Mouse (Mus musculus): Measurements from ENCODE around the gene Ksr1. TPM values are rescaled to one million over a fixed set of nuclear protein-coding genes. Genes with fewer than 3 reads are reported as not detected.

The Ksr1 gene
- polyA plus RNA-seq, 1 experiment from 2014 or later, result 3.3 TPM

DNA sequence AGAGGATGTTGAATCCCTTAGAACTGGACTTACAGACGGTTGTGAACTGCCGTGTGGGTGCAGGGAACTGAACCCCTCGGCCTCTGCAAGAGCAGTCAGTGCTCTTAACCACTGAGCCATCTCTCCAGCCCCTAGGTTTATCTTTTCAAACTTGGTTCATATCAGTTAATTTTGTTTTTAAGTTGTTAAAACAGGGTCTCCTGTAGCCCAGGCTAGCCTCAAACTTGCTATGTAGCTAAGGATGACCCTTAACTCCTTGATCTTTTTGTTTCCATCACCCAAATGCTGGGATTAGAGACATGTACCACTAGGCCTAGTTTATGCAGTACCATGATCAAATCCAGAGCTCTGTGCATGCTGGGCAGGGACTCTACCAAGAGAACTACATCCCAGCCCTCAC lies 174.5 kb downstream of the Ksr1 start:
- H3K4me3 ChIP-seq (ENCODE audit: low read length), result no peak overlapping the region
- no peak overlapping the region for H3K27ac ChIP-seq (ENCODE audit: low read length)
- ATAC-seq (replicated peaks; ENCODE audit: extremely low read depth, insufficient read depth, low FRiP score), result no peak
- H3K9me3 ChIP-seq (replicated peaks; ENCODE audit: control insufficient read depth, low read length), result no peaks in the 10 kb centered on the region
- no peak overlapping the region for H3K4me2 ChIP-seq (ENCODE audit: low read depth, low read length)
- WGBS, result 98% methylated on average over 3 of the region's 3 CpGs
- H3K27me3 ChIP-seq (ENCODE audit: control insufficient read depth, insufficient read depth, low read length), result no peaks in the 10 kb centered on the region
- no peaks in the 10 kb centered on the region for H3K4me1 ChIP-seq (ENCODE audit: control insufficient read depth, insufficient read depth, low read length)
- no peak overlapping the region for H3K9ac ChIP-seq (ENCODE audit: low read length)
- H3K36me3 ChIP-seq (ENCODE audit: control insufficient read depth, insufficient read depth), result no peaks in the 10 kb centered on the region; the same call in 1 of the 2 replicates

GRCm38 (mm10) chr11:78971096-78971495 lies 175.1 kb downstream of the Ksr1 start:
- Histone ChIP-seq H3K4me2 (ENCODE audit: low read depth, low read length) (no peak overlapping the region), H3K4me1 (ENCODE audit: control insufficient read depth, insufficient read depth, low read length) (no peaks in the 10 kb centered on the region), H3K4me3 (ENCODE audit: low read length) (no peak overlapping the region), H3K27me3 (ENCODE audit: control insufficient read depth, insufficient read depth, low read length) (no peaks in the 10 kb centered on the region), H3K9ac (ENCODE audit: low read length) (no peak overlapping the region), H3K27ac (ENCODE audit: low read length) (no peak overlapping the region), H3K9me3 (replicated peaks; ENCODE audit: control insufficient read depth, low read length) (no peaks in the 10 kb centered on the region), H3K36me3 (ENCODE audit: control insufficient read depth, insufficient read depth) (no peaks in the 10 kb centered on the region; the same call in 1 of the 2 replicates)
- ATAC-seq (replicated peaks; ENCODE audit: extremely low read depth, insufficient read depth, low FRiP score), result no peak
- WGBS, result 83% methylated on average over 8 of the region's 8 CpGs

DNA sequence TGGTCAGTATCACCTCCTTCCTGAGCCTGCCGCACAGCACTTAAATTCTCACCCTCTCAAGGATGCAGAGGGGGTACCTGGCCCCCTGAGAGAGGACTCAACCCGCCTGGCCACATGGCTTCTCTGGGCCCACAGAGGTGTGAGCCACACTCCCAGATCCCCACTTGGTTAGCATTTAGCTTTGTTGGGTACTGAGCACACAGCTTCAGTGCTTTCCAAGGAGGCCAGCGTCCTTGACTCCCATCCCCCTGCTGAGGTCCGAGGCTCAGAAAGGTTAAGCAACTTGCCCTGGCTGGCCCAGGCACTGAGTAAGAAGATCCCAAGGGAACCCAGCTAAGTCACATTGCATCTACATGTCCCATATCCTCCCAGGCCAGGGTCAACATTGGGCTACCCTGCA lies 178.1 kb downstream of the Ksr1 start:
- ATAC-seq (replicated peaks; ENCODE audit: extremely low read depth, insufficient read depth, low FRiP score), result no peak
- Histone ChIP-seq H3K4me2 (ENCODE audit: low read depth, low read length) (no peak overlapping the region), H3K27ac (ENCODE audit: low read length) (no peak overlapping the region), H3K4me3 (ENCODE audit: low read length) (no peak overlapping the region), H3K9ac (ENCODE audit: low read length) (no peak overlapping the region), H3K36me3 (ENCODE audit: control insufficient read depth, insufficient read depth) (no peaks in the 10 kb centered on the region), H3K27me3 (ENCODE audit: control insufficient read depth, insufficient read depth, low read length) (no peaks in the 10 kb centered on the region), H3K4me1 (ENCODE audit: control insufficient read depth, insufficient read depth, low read length) (no peaks in the 10 kb centered on the region), H3K9me3 (replicated peaks; ENCODE audit: control insufficient read depth, low read length) (no peaks in the 10 kb centered on the region)
- WGBS, result 67% methylated on average over 4 of the region's 4 CpGs

DNA sequence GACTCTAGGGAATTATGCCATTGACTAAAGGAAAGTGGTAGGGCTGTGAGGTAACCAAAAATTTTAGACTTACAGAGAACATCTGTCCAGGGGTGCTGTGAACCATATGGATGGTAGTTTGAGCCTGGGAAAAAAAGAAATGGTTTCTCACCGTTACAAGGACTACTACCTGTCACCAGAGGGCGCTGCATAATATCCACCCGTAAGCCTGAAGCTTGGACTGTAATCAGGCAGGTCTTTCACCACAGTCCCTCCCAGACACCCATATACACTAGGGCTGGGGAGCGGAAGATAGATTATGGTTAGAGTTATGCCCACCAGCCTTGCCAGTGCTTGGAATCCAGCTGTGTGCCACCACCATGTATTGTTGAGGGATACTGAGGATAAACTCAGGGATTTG lies 178.8 kb downstream of the Ksr1 start:
- Histone ChIP-seq H3K9me3 (replicated peaks; ENCODE audit: control insufficient read depth, low read length) (no peaks in the 10 kb centered on the region), H3K27me3 (ENCODE audit: control insufficient read depth, insufficient read depth, low read length) (no peaks in the 10 kb centered on the region), H3K4me1 (ENCODE audit: control insufficient read depth, insufficient read depth, low read length) (no peaks in the 10 kb centered on the region), H3K36me3 (ENCODE audit: control insufficient read depth, insufficient read depth) (no peaks in the 10 kb centered on the region), H3K4me2 (ENCODE audit: low read depth, low read length) (no peak overlapping the region), H3K4me3 (ENCODE audit: low read length) (no peak overlapping the region), H3K9ac (ENCODE audit: low read length) (no peak overlapping the region), H3K27ac (ENCODE audit: low read length) (no peak overlapping the region)
- 26% methylated on average over 4 of the region's 4 CpGs for WGBS
- no peak; the same call in 1 of the 2 replicates for ATAC-seq (replicated peaks; ENCODE audit: extremely low read depth, insufficient read depth, low FRiP score)

Other genes starting within 250 kb of the Ksr1 start
- 2.0 and 2.3 TPM in 2 replicates for gene Nos2, start 225.6 kb downstream of the Ksr1 start, polyA plus RNA-seq (2015; fragmentation: Nextera tagmentation; extraction: Ambion mirVana)
- 72.7 and 105 TPM in 2 replicates for gene Lgals9, start 161.5 kb downstream of the Ksr1 start, polyA plus RNA-seq (2015; fragmentation: Nextera tagmentation; extraction: Ambion mirVana)
- 121 and 123 TPM in 2 replicates for gene Wsb1, start 108.3 kb upstream of the Ksr1 start, polyA plus RNA-seq (2015; fragmentation: Nextera tagmentation; extraction: Ambion mirVana)
- gene Gm9964, start 150.5 kb upstream of the Ksr1 start, polyA plus RNA-seq (2015; fragmentation: Nextera tagmentation; extraction: Ambion mirVana), result not detected in 2 replicates
- 3.4 and 3.8 TPM in 2 replicates for gene Nf1, start 193.3 kb upstream of the Ksr1 start, polyA plus RNA-seq (2015; fragmentation: Nextera tagmentation; extraction: Ambion mirVana)

All from heart, embryonic 16.5 days (tissue).